Mouse (Mus musculus) liver, postnatal 0 days (tissue): ENCODE data around the gene Saa3. TPM values are rescaled to one million over a fixed set of nuclear protein-coding genes. Genes with fewer than 3 reads are reported as not detected.
A peak's percentile ranks its signal among the peaks of the same experiment; 100 is the strongest.

ENCODE experiments used
- ATAC-seq: fragments of 200-750 bp; cut with Nextera tagmentation; 2 replicates; pipeline ENCODE4 v1.8.0; 2017; ENCODE audit warnings: mild to moderate bottlenecking, moderate library complexity
- DNase-seq: peaks from one replicate; pipeline ENCODE4 v3.0.0-alpha.2; 2016
- H3K27ac ChIP-seq: fragments of 300-500 bp; sonication (generic); 2 replicates; pipeline ENCODE4 v1.5.1; 2014; ENCODE audit warnings: antibody characterized with exemption, moderate library complexity, mild to moderate bottlenecking, low read depth
- H3K27me3 ChIP-seq: fragments of 300-500 bp; sonication (generic); 2 replicates; pipeline ENCODE4 v1.6.1; 2014; ENCODE audit warnings: low read length, control low read depth, mixed read lengths; ENCODE audit not compliant: insufficient read depth
- H3K36me3 ChIP-seq: fragments of 300-500 bp; sonication (generic); replicated peaks from 2 replicates; pipeline ENCODE4 v1.6.1; 2014; ENCODE audit warnings: mild to moderate bottlenecking, control low read depth, low read length, moderate library complexity, mixed read lengths; ENCODE audit not compliant: insufficient read depth
- H3K4me1 ChIP-seq: fragments of 300-500 bp; sonication (generic); 2 replicates; pipeline ENCODE4 v1.6.1; 2014; ENCODE audit warnings: antibody characterized with exemption, mild to moderate bottlenecking, control low read depth; ENCODE audit not compliant: insufficient read depth
- H3K4me2 ChIP-seq: fragments of 300-500 bp; sonication (generic); 2 replicates; pipeline ENCODE4 v1.6.1; 2014; ENCODE audit warnings: low read depth, mild to moderate bottlenecking, low read length, moderate library complexity, mixed read lengths
- H3K4me3 ChIP-seq: fragments of 300-500 bp; sonication (generic); 2 replicates; pipeline ENCODE4 v1.5.1; 2014; ENCODE audit warnings: low read depth, low read length
- H3K9ac ChIP-seq: fragments of 300-500 bp; sonication (generic); replicated peaks from 2 replicates; pipeline ENCODE4 v1.6.1; 2014; ENCODE audit warnings: mild to moderate bottlenecking, moderate library complexity
- H3K9me3 ChIP-seq: fragments of 300-500 bp; sonication (generic); 2 replicates; pipeline ENCODE4 v1.6.1; 2016; ENCODE audit warnings: mild to moderate bottlenecking, control low read depth, low read length, mixed read lengths
- CTCF ChIP-seq: sonication (generic); IDR thresholded peaks from 2 replicates; pipeline ENCODE4 v1.5.1; 2016; ENCODE audit warnings: antibody characterized with exemption, low read depth
- EP300 ChIP-seq: IDR thresholded peaks from 2 replicates; pipeline ENCODE4 v1.6.1; 2016; ENCODE audit warnings: antibody characterized with exemption, low read depth, mild to moderate bottlenecking
- WGBS: fragments of 180-500 bp; shearing (Covaris S2); extraction: QIAGEN DNeasy Blood & Tissue Kit; methylation state at CpG from one replicate; pipeline ENCODE4 v1.1.7; 2014; ENCODE audit not compliant: insufficient replicate concordance; 5-methylcytosine and 5-hydroxymethylcytosine counted together
- polyA plus RNA-seq: library from polyadenylated mRNA; unstranded; fragments of >200 nt; fragmentation: Nextera tagmentation; extraction: Ambion mirVana; gene quantifications from 2 replicates; pipeline ENCODE4 v1.2.1, GENCODE M21; 2015

Saa3 gene
- polyA plus RNA-seq, 1 experiment from 2014 or later, result 5.4 TPM

GRCm38 (mm10) chr7:46732458-46732857, 17.0 kb upstream of the Saa3 start, which contains the start of gene Saa4:
Saa4 (minus strand) TSS chr7:46732603.
- H3K9ac ChIP-seq, result no peak within 1 kb of the TSS; the same call in 1 of the 2 replicates

GRCm38 (mm10) chr7:46727584-46727983, 12.1 kb upstream of the Saa3 start:
- ATAC-seq (no peak), DNase-seq (no peak)
- no peak for TF ChIP-seq EP300
- TF ChIP-seq CTCF, result no peak
- Histone ChIP-seq H3K4me1 (0 out of 2 replicates have a peak, but pooled peaks cover 4% of the 10 kb centered on the region), H3K9ac (no peak overlapping the region), H3K9me3 (no peaks in the 10 kb centered on the region), H3K4me3 (no peak overlapping the region), H3K27me3 (no peaks in the 10 kb centered on the region), H3K4me2 (no peak overlapping the region), H3K36me3 (no peaks in the 10 kb centered on the region), H3K27ac (no peak overlapping the region)
- 71% methylated on average over 1 of the region's 1 CpGs for WGBS

More at GRCm38 (mm10) chr7:46732458-46732857, 17.0 kb upstream of the Saa3 start, which contains the start of gene Saa4:
- Histone ChIP-seq H3K9me3 (no peaks in the 10 kb centered on the region), H3K4me1 (0 out of 2 replicates have a peak, but pooled peaks cover 4% of the 10 kb centered on the region), H3K27me3 (no peaks in the 10 kb centered on the region), H3K36me3 (no peaks in the 10 kb centered on the region), H3K4me2 (peak within 1 kb of the TSS; percentile 58), H3K27ac (peak within 1 kb of the TSS; percentile 34; the same call in 1 of the 2 replicates), H3K4me3 (peak within 1 kb of the TSS; percentile 32)
- 57% methylated on average over 4 of the region's 4 CpGs for WGBS
- TF ChIP-seq EP300, result no peak
- TF ChIP-seq CTCF, result no peak
- no peak for DNase-seq
- peak; percentile 53; the same call in 1 of the 2 replicates for ATAC-seq

GRCm38 (mm10) chr7:46724396-46724795, 8.9 kb upstream of the Saa3 start:
- H3K9me3 ChIP-seq, result no peaks in the 10 kb centered on the region
- no peaks in the 10 kb centered on the region; the same call in 1 of the 2 replicates for H3K4me1 ChIP-seq
- no peak overlapping the region for H3K4me3 ChIP-seq
- TF ChIP-seq CTCF (no peak), EP300 (no peak)
- no peak overlapping the region for H3K4me2 ChIP-seq
- 58% methylated on average over 5 of the region's 5 CpGs for WGBS
- no peak overlapping the region for H3K9ac ChIP-seq
- ATAC-seq (no peak), DNase-seq (no peak)
- H3K27ac ChIP-seq, result no peak overlapping the region
- H3K36me3 ChIP-seq, result no peaks in the 10 kb centered on the region
- H3K27me3 ChIP-seq, result no peaks in the 10 kb centered on the region

GRCm38 (mm10) chr7:46723849-46724248, 8.3 kb upstream of the Saa3 start:
- Histone ChIP-seq H3K4me3 (no peak overlapping the region), H3K9ac (no peak overlapping the region), H3K27me3 (no peaks in the 10 kb centered on the region), H3K27ac (no peak overlapping the region), H3K9me3 (no peaks in the 10 kb centered on the region), H3K36me3 (no peaks in the 10 kb centered on the region), H3K4me1 (peaks cover 5% of the 10 kb centered on the region), H3K4me2 (no peak overlapping the region)
- TF ChIP-seq EP300 (no peak), CTCF (no peak)
- ATAC-seq, result no peak
- WGBS, result 56% methylated on average over 3 of the region's 3 CpGs
- DNase-seq, result no peak

- 86% methylated on average over 6 of the region's 6 CpGs for WGBS
- Histone ChIP-seq H3K9me3 (no peaks in the 10 kb centered on the region), H3K27ac (no peak overlapping the region), H3K36me3 (no peaks in the 10 kb centered on the region), H3K9ac (no peak overlapping the region), H3K27me3 (no peaks in the 10 kb centered on the region), H3K4me1 (peaks cover 5% of the 10 kb centered on the region), H3K4me3 (no peak overlapping the region), H3K4me2 (no peak overlapping the region)
- ATAC-seq (no peak), DNase-seq (no peak)
- TF ChIP-seq CTCF (no peak), EP300 (no peak)
Observed at GRCm38 (mm10) chr7:46723354-46723753, 7.9 kb upstream of the Saa3 start.

- DNase-seq, result no peak
- no peaks in the 10 kb centered on the region for H3K36me3 ChIP-seq
- no peaks in the 10 kb centered on the region for H3K9me3 ChIP-seq
- 67% methylated on average over 9 of the region's 9 CpGs for WGBS
- H3K27me3 ChIP-seq, result no peaks in the 10 kb centered on the region
- H3K9ac ChIP-seq, result no peak overlapping the region
- H3K4me1 ChIP-seq, result peaks cover 5% of the 10 kb centered on the region
- ATAC-seq, result no peak
- no peak overlapping the region for H3K27ac ChIP-seq
- H3K4me3 ChIP-seq, result no peak overlapping the region
- no peak overlapping the region for H3K4me2 ChIP-seq
- TF ChIP-seq CTCF, result no peak
- no peak for TF ChIP-seq EP300
Observed at GRCm38 (mm10) chr7:46720460-46720859, 5.0 kb upstream of the Saa3 start.
